Mouse (Mus musculus) T-helper 17 cell (primary cell): ENCODE data around the gene Ccdc155.

Experiments
- in situ Hi-C, 2 experiments: fragments of 300-600 bp; cut with MboI, MseI; formaldehyde crosslinking; loops; 1 replicate in 1 of 2; 2 replicates in 1 of 2; pipeline ENCODE4 v1.15.1; 2025; ENCODE audit warnings: high pct_unique_total_duplicates in 2 of 2

Ccdc155 gene

GRCm38 (mm10) chr7:45204380-45205143 is at the start of gene Ccdc155:
Gene Ccdc155, minus strand, starts transcription at chr7:45204892.
- in situ Hi-C loops: no loop called here

GRCm38 (mm10) chr7:45253806-45254205 is 49.1 kb upstream of the Ccdc155 start:
- in situ Hi-C loops: no loop called here

- in situ Hi-C loops: loop anchor here in 1 of 2 experiments (25.0 kb wide), 1 partner anchor 1460 kb away; the partner anchor contains the start of genes Klk10, Klk8 and Klk9
Measured at GRCm38 (mm10) chr7:45247666-45248065, 43.0 kb upstream of the Ccdc155 start.

- in situ Hi-C loops: loop anchor here in 1 of 2 experiments (25.0 kb wide), 1 partner anchor 1454 kb away; the partner anchor contains the start of genes Klk10, Klk8 and Klk9
Measured at GRCm38 (mm10) chr7:45241389-45241749, 36.7 kb upstream of the Ccdc155 start.

- in situ Hi-C loops: loop anchor here in 1 of 2 experiments (25.0 kb wide), 1 partner anchor 1454 kb away; the partner anchor contains the start of genes Klk10, Klk8 and Klk9
Measured at GRCm38 (mm10) chr7:45240633-45241388, 36.1 kb upstream of the Ccdc155 start, which contains the start of gene Slc6a16. Gene Slc6a16, plus strand, starts transcription at chr7:45241085.

- in situ Hi-C loops: loop anchor here in 1 of 2 experiments (25.0 kb wide), 1 partner anchor 1453 kb away; the partner anchor contains the start of genes Klk10, Klk8 and Klk9
Measured at GRCm38 (mm10) chr7:45240109-45240508, 35.4 kb upstream of the Ccdc155 start.

- in situ Hi-C loops: loop anchor here in 1 of 2 experiments (25.0 kb wide), 1 partner anchor 1452 kb away; the partner anchor contains the start of genes Klk10, Klk8 and Klk9
Measured at GRCm38 (mm10) chr7:45238723-45239496, 34.2 kb upstream of the Ccdc155 start, which contains the start of gene Cd37. Gene Cd37, minus strand, starts transcription at chr7:45239115.

- in situ Hi-C loops: loop anchor here in 1 of 2 experiments (25.0 kb wide), 1 partner anchor 1451 kb away; the partner anchor contains the start of genes Klk10, Klk8 and Klk9
Measured at GRCm38 (mm10) chr7:45237747-45238699, 33.3 kb upstream of the Ccdc155 start.

GRCm38 (mm10) chr7:45235656-45236180 is 31.0 kb upstream of the Ccdc155 start:
- in situ Hi-C loops: loop anchor here in 1 of 2 experiments (25.0 kb wide), 1 partner anchor 1448 kb away; the partner anchor contains the start of genes Klk10, Klk8 and Klk9

GRCm38 (mm10) chr7:45234922-45235571 is 30.4 kb upstream of the Ccdc155 start:
- in situ Hi-C loops: loop anchor here in 1 of 2 experiments (25.0 kb wide), 1 partner anchor 1448 kb away; the partner anchor contains the start of genes Klk10, Klk8 and Klk9

GRCm38 (mm10) chr7:45234333-45234841 is 29.7 kb upstream of the Ccdc155 start:
- in situ Hi-C loops: loop anchor here in 1 of 2 experiments (25.0 kb wide), 1 partner anchor 1447 kb away; the partner anchor contains the start of genes Klk10, Klk8 and Klk9

- in situ Hi-C loops: loop anchor here in 1 of 2 experiments (25.0 kb wide), 1 partner anchor 1446 kb away; the partner anchor contains the start of genes Klk10, Klk8 and Klk9
Measured at GRCm38 (mm10) chr7:45233580-45234332, 29.1 kb upstream of the Ccdc155 start.

- in situ Hi-C loops: loop anchor here in 1 of 2 experiments (25.0 kb wide), 1 partner anchor 1446 kb away; the partner anchor contains the start of genes Klk10, Klk8 and Klk9
Measured at GRCm38 (mm10) chr7:45232716-45233465, 28.2 kb upstream of the Ccdc155 start.

- in situ Hi-C loops: loop anchor here in 1 of 2 experiments (25.0 kb wide), 1 partner anchor 1445 kb away; the partner anchor contains the start of genes Klk10, Klk8 and Klk9
Measured at GRCm38 (mm10) chr7:45231941-45232340, 27.2 kb upstream of the Ccdc155 start.

GRCm38 (mm10) chr7:45231192-45231591 is 26.5 kb upstream of the Ccdc155 start:
- in situ Hi-C loops: loop anchor here in 1 of 2 experiments (25.0 kb wide), 1 partner anchor 1444 kb away; the partner anchor contains the start of genes Klk10, Klk8 and Klk9

GRCm38 (mm10) chr7:45229459-45230203 is 24.9 kb upstream of the Ccdc155 start:
- in situ Hi-C loops: loop anchor here in 1 of 2 experiments (25.0 kb wide), 1 partner anchor 1442 kb away; the partner anchor contains the start of genes Klk10, Klk8 and Klk9
